Comparison of ENCODE assay signal across 13 mouse cellular contexts in genomic region chr7:97841311-97841710, GRCm38 (mm10). TPM values are rescaled to one million over a fixed set of nuclear protein-coding genes. Genes with fewer than 3 reads are reported as not detected.
DNase-seq lines count a peak whose midpoint lies in the region; ATAC-seq and TF ChIP-seq lines count a peak whose summit lies in the region.
"Had no signal": no experiment of that assay in that cellular context is flagged by ENCODE, and none has a peak within 500 bp of the region (broad histone marks: within the 10 kb centered on the region; RNA-seq: fewer than 3 reads in every experiment).

No protein-coding gene starts in this region.

- ATAC-seq in kidney, embryonic 14.5 days (ENCODE audit: low FRiP score, low TSS enrichment), result no peak
- peak; percentile 62 for ATAC-seq in frontal cortex, adult (ENCODE audit: low TSS enrichment)
- no peak for ATAC-seq in intestine, postnatal 0 days
- ATAC-seq in lung, postnatal 0 days, result no peak
- ATAC-seq: midbrain, embryonic 13.5 days had no signal

- no peaks in the 10 kb centered on the region for H3K36me3 ChIP-seq in kidney, embryonic 14.5 days (ENCODE audit: control insufficient read depth, insufficient read depth, low read length)
- no peaks in the 10 kb centered on the region for H3K36me3 ChIP-seq in intestine, postnatal 0 days (ENCODE audit: control insufficient read depth, insufficient read depth)
- no peaks in the 10 kb centered on the region for H3K36me3 ChIP-seq in lung, postnatal 0 days (ENCODE audit: insufficient read depth, low read length)
- H3K36me3 ChIP-seq: heart, embryonic 13.5 days; hindbrain, embryonic 15.5 days; lung, embryonic 15.5 days; midbrain, embryonic 13.5 days; neural tube, embryonic 13.5 days had no signal

- no peaks in the 10 kb centered on the region for H3K4me1 ChIP-seq in kidney, embryonic 14.5 days (ENCODE audit: control insufficient read depth, insufficient read depth, low read length)
- peaks cover 5% of the 10 kb centered on the region; the same call in 1 of the 2 replicates for H3K4me1 ChIP-seq in intestine, postnatal 0 days (replicated peaks; ENCODE audit: control insufficient read depth, insufficient read depth, low read length)
- H3K4me1 ChIP-seq in lung, postnatal 0 days (ENCODE audit: insufficient read depth, low read depth, low read length), result no peaks in the 10 kb centered on the region

- H3K27ac ChIP-seq in kidney, embryonic 14.5 days (ENCODE audit: low read depth, low read length), result no peak overlapping the region
- H3K27ac ChIP-seq in intestine, postnatal 0 days (ENCODE audit: low read depth, low read length), result no peak overlapping the region
- H3K27ac ChIP-seq in lung, postnatal 0 days (ENCODE audit: low read length), result no peak overlapping the region
- H3K27ac ChIP-seq: heart, embryonic 13.5 days; hindbrain, embryonic 15.5 days; kidney, postnatal 0 days; lung, embryonic 15.5 days; midbrain, embryonic 13.5 days; neural tube, embryonic 13.5 days had no signal

- H3K27me3 ChIP-seq in kidney, embryonic 14.5 days (ENCODE audit: control insufficient read depth, insufficient read depth, low read length), result no peaks in the 10 kb centered on the region
- H3K27me3 ChIP-seq in intestine, postnatal 0 days (replicated peaks; ENCODE audit: control insufficient read depth, insufficient read depth, low read length), result no peaks in the 10 kb centered on the region
- no peaks in the 10 kb centered on the region for H3K27me3 ChIP-seq in lung, postnatal 0 days (replicated peaks; ENCODE audit: insufficient read depth, low read length)
- H3K27me3 ChIP-seq: heart, embryonic 13.5 days; hindbrain, embryonic 15.5 days; lung, embryonic 15.5 days; midbrain, embryonic 13.5 days; neural tube, embryonic 13.5 days had no signal

- no peaks in the 10 kb centered on the region for H3K9me3 ChIP-seq in kidney, embryonic 14.5 days (ENCODE audit: control insufficient read depth, low read length)
- H3K9me3 ChIP-seq in intestine, postnatal 0 days (ENCODE audit: control insufficient read depth), result no peaks in the 10 kb centered on the region
- no peaks in the 10 kb centered on the region for H3K9me3 ChIP-seq in lung, postnatal 0 days (ENCODE audit: low read length)
- H3K9me3 ChIP-seq: heart, embryonic 13.5 days; hindbrain, embryonic 15.5 days; lung, embryonic 15.5 days; midbrain, embryonic 13.5 days; neural tube, embryonic 13.5 days had no signal

- no peak for TF ChIP-seq EP300 in lung, postnatal 0 days (IDR thresholded peaks at IDR 0.05)

- peak; percentile 14 to 39 for DNase-seq in kidney, postnatal 36 days
- peak; percentile 92 for DNase-seq in brain, adult 2 months (ENCODE audit: low read depth, low spot score)
- DNase-seq in right cerebral cortex, postnatal 10 days (ENCODE audit: low spot score in 2 of 2), result peak; percentile 62 to 64
- DNase-seq in lung, postnatal 0 days (ENCODE audit: low spot score), result no peak

- 77% methylated on average over 5 of the region's 5 CpGs for WGBS in kidney, embryonic 14.5 days
- WGBS in intestine, postnatal 0 days, result 46% methylated on average over 5 of the region's 5 CpGs
- 53% methylated on average over 5 of the region's 5 CpGs for WGBS in lung, postnatal 0 days

- TF ChIP-seq CTCF in intestine, postnatal 0 days (IDR thresholded peaks at IDR 0.05; ENCODE audit: low read depth), result no peak
- TF ChIP-seq CTCF in lung, postnatal 0 days (IDR thresholded peaks at IDR 0.05), result no peak

- H3K4me2 ChIP-seq in kidney, embryonic 14.5 days (replicated peaks; ENCODE audit: low read depth, low read length), result no peak overlapping the region
- H3K4me2 ChIP-seq in intestine, postnatal 0 days (replicated peaks; ENCODE audit: low read depth), result no peak overlapping the region
- no peak overlapping the region for H3K4me2 ChIP-seq in lung, postnatal 0 days (replicated peaks; ENCODE audit: low read depth, low read length)
- H3K4me2 ChIP-seq: heart, embryonic 13.5 days; hindbrain, embryonic 15.5 days; lung, embryonic 15.5 days; midbrain, embryonic 13.5 days; neural tube, embryonic 13.5 days had no signal

- no peak overlapping the region for H3K9ac ChIP-seq in kidney, embryonic 14.5 days (ENCODE audit: low read depth, low read length)
- no peak overlapping the region for H3K9ac ChIP-seq in intestine, postnatal 0 days (ENCODE audit: low read depth, low read length)
- H3K9ac ChIP-seq in lung, postnatal 0 days (replicated peaks; ENCODE audit: low read depth), result no peak overlapping the region
- H3K9ac ChIP-seq: heart, embryonic 13.5 days; hindbrain, embryonic 15.5 days; lung, embryonic 15.5 days; midbrain, embryonic 13.5 days; neural tube, embryonic 13.5 days had no signal

- no peak overlapping the region for H3K4me3 ChIP-seq in kidney, embryonic 14.5 days (ENCODE audit: low read length)
- no peak overlapping the region for H3K4me3 ChIP-seq in intestine, postnatal 0 days (ENCODE audit: low read depth, low read length)
- H3K4me3 ChIP-seq in lung, postnatal 0 days (ENCODE audit: low read depth, low read length), result no peak overlapping the region
- H3K4me3 ChIP-seq: heart, embryonic 13.5 days; hindbrain, embryonic 15.5 days; lung, embryonic 15.5 days; midbrain, embryonic 13.5 days; neural tube, embryonic 13.5 days had no signal

RNA-seq across cellular contexts. Expression of gene Pak1, which starts 53.0 kb away (rescaled TPM):
- polyA plus RNA-seq in kidney, embryonic 14.5 days (2014; fragmentation: Nextera tagmentation; extraction: Ambion mirVana), result 13.0 and 22.1 TPM in 2 replicates
- polyA plus RNA-seq in intestine, postnatal 0 days (2015; fragmentation: Nextera tagmentation; extraction: Ambion mirVana), result 28.8 and 32.9 TPM in 2 replicates
- 6.7 and 6.9 TPM in 2 replicates for polyA plus RNA-seq in lung, postnatal 0 days (2015; fragmentation: Nextera tagmentation; extraction: Ambion mirVana)
